Mouse (Mus musculus) CD4-positive, CD25-positive, alpha-beta regulatory T cell, adult 2 months (primary cell): Measurements from ENCODE around the gene Dock9.

ENCODE experiments used
- DNase-seq: peaks from one replicate; pipeline ENCODE4 v3.0.0-alpha.2; 2012; ENCODE audit warnings: low read depth, low spot score

Dock9 gene

GRCm38 (mm10) chr14:121791935-121792334 lies 5.7 kb downstream of the Dock9 start:
- DNase-seq = no peak

GRCm38 (mm10) chr14:121791112-121791511 lies 6.5 kb downstream of the Dock9 start:
- DNase-seq = no peak

GRCm38 (mm10) chr14:121789273-121789672 lies 8.4 kb downstream of the Dock9 start:
- DNase-seq = no peak

GRCm38 (mm10) chr14:121788451-121788850 lies 9.2 kb downstream of the Dock9 start:
- DNase-seq = no peak

GRCm38 (mm10) chr14:121787430-121787829 lies 10.2 kb downstream of the Dock9 start:
- no peak for DNase-seq

GRCm38 (mm10) chr14:121786900-121787299 lies 10.7 kb downstream of the Dock9 start:
- DNase-seq = no peak

- DNase-seq = no peak
Observed at GRCm38 (mm10) chr14:121785394-121785793, 12.2 kb downstream of the Dock9 start.

- no peak for DNase-seq
Observed at GRCm38 (mm10) chr14:121780942-121781531, 16.6 kb downstream of the Dock9 start.

GRCm38 (mm10) chr14:121780144-121780913 lies 17.3 kb downstream of the Dock9 start:
- no peak for DNase-seq

- DNase-seq = no peak
Observed at GRCm38 (mm10) chr14:121779620-121780019, 18.0 kb downstream of the Dock9 start.

GRCm38 (mm10) chr14:121777279-121777831 lies 20.3 kb downstream of the Dock9 start:
- no peak for DNase-seq

GRCm38 (mm10) chr14:121776749-121777148 lies 20.9 kb downstream of the Dock9 start:
- peak; percentile 8 for DNase-seq

- no peak for DNase-seq
Observed at GRCm38 (mm10) chr14:121762021-121762452, 35.6 kb downstream of the Dock9 start.

- no peak for DNase-seq
Observed at GRCm38 (mm10) chr14:121760403-121760802, 37.2 kb downstream of the Dock9 start.

- DNase-seq = no peak
Observed at GRCm38 (mm10) chr14:121754110-121754509, 43.5 kb downstream of the Dock9 start.

- no peak for DNase-seq
Observed at GRCm38 (mm10) chr14:121752686-121753426, 44.8 kb downstream of the Dock9 start.

- no peak for DNase-seq
Observed at GRCm38 (mm10) chr14:121749606-121750005, 48.0 kb downstream of the Dock9 start.

GRCm38 (mm10) chr14:121749084-121749483 lies 48.6 kb downstream of the Dock9 start:
- no peak for DNase-seq

GRCm38 (mm10) chr14:121747360-121747759 lies 50.3 kb downstream of the Dock9 start:
- no peak for DNase-seq

GRCm38 (mm10) chr14:121743787-121744417 lies 53.7 kb downstream of the Dock9 start:
- no peak for DNase-seq
